Mouse (Mus musculus) left cerebral cortex, adult 2 months (tissue): Measurements from ENCODE around the gene Col26a1. TPM values are rescaled to one million over a fixed set of nuclear protein-coding genes. Genes with fewer than 3 reads are reported as not detected.

Source experiments
- DNase-seq, 2 experiments: peaks; one replicate each; pipeline ENCODE4 v3.0.0; 2021 to 2022; ENCODE audit warnings: low spot score in 2 of 2, mixed read lengths in 1 of 2; ENCODE audit errors: extremely low spot score in 1 of 2
- H3K27ac ChIP-seq: fragments of 200-600 bp; 2 replicates; pipeline ENCODE4 v1.8.1; 2022
- H3K4me3 ChIP-seq: fragments of 200-600 bp; 2 replicates; pipeline ENCODE4 v1.8.1; 2022
- CTCF ChIP-seq: fragments of 200-600 bp; IDR thresholded peaks from 2 replicates; pipeline ENCODE4 v1.8.1; 2022; ENCODE audit warnings: antibody characterized with exemption, mild to moderate bottlenecking, moderate library complexity
- intact Hi-C: fragments of 180-260 bp; cut with DNase I; formaldehyde crosslinking; loops from one replicate; pipeline ENCODE4 v1.15.1; 2025
- total RNA-seq, 2 experiments: library from RNA; stranded (reverse); gene quantifications; 2 replicates each; pipeline ENCODE4 v1.2.3; 2021

Col26a1 gene
- total RNA-seq, 2 experiments from 2014 or later, result 9.4 to 12.8 TPM

GRCm38 (mm10) chr5:136872417-136872816 lies 10.6 kb downstream of the Col26a1 start:
- TF ChIP-seq CTCF, result no peak
- no peak for DNase-seq
- Histone ChIP-seq H3K4me3 (no peak overlapping the region), H3K27ac (no peak overlapping the region)
- intact Hi-C loops, result no loop called here

DNA sequence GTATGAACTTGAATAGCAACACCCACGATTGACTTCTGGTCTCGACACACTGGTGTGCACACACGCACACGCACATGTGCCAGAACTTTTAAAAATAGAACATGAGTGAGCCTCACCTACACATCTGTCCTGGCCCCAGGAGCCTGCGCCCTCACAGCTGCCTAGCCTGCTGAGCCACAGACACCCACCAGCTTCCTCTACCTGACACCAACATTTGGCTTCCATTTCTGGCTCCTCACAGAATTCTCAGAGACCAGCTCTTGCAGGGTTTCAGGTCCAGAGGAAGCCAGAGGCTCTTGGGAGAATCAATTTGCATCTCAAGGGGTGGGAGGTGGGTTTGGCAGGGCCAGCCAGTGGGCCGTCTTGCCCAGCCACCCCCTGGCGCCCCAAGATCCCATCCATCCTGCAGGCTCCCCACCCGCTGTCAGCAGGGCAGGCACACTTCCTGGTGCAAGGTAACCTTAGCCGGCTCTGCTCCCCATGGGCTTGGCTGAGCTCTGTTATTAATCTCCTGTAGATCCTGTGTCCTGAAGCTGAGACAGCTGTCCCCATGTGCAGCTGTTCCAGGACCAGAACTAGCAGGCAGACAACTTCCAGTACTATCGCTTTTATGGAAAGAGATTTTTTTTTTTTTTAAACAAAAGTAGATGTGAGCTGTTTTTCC lies 13.4 kb downstream of the Col26a1 start:
- no peak overlapping the region for H3K27ac ChIP-seq
- H3K4me3 ChIP-seq, result no peak overlapping the region
- no peak for TF ChIP-seq CTCF
- intact Hi-C loops, result no loop called here
- DNase-seq, result no peak

DNA sequence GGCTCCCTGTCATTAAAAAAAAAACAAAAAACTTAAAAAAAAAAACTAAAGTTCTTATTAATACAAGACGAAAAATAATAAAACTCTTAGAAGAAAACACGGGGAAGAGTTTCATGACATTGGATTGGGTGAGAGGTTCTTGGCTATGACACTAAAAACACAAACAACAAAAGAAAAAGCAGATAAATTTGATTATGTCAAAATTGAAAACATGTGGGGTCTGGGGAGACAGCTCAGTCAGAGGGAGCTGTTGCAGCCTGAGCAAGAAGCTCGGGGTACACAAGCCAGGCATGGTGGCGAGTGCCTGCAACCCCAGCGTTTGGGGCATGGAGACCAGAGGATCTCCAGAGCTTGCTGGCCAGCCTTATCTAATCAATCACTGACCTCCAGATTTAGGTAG lies 15.3 kb downstream of the Col26a1 start:
- no peak for TF ChIP-seq CTCF
- Histone ChIP-seq H3K4me3 (no peak overlapping the region), H3K27ac (no peak overlapping the region)
- intact Hi-C loops, result no loop called here
- no peak for DNase-seq

DNA sequence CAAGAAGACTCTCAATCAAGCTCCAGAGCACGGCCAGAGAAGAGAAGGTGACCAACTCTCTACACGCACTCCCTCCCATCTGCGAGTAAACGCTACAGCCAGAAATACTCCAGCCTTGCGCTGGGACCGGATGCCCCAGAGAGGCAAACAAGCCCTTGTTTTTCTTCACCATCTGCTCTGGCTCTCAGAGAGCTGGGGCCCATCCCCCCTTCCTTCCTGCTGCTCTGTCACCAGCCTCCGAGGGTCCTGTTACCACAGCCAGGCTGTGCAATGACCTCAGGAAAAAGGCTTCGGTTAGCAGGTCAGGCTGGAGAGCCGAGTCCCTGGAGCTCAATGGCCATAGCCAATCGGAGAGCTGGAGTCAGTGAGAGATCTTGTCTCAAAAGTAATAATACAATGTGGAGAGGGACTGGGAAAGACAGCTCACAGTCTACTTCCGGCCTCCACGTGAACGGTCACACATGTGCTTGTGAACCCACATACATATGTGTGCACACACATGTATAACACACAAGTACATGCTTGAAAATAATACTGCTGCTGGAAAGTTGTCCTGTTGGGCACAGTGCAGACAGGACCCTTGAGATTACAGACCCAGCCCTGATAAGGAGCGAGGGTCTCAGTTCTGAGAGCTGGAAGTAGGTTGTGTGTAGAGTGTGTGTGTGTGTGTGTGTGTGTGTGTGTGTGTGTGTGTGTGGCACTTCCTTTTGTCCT lies 18.9 kb downstream of the Col26a1 start:
- intact Hi-C loops, result no loop called here
- no peak for TF ChIP-seq CTCF
- no peak overlapping the region for H3K27ac ChIP-seq
- DNase-seq, result peak in 1 of 2 experiments; percentile 15
- no peak overlapping the region for H3K4me3 ChIP-seq

DNA sequence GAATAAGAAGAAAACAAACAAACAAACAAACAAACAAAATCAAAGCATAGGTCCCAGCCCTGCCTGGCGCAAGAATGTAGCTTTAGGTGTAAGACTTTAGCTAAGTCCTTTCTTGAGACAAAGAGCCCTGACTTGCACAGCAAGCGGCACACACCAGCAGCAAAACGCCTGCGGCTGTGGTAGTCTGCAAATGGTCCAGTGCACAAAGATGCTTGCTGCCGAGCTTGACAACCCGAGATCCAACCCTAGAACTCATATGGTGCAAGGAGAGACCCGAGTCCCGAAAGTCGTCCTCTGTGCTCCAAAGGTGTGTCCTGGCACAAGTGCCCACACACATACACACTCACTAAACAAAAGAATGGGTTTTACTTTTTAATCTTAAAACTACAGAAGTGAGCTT lies 19.7 kb downstream of the Col26a1 start:
- no peak for DNase-seq
- intact Hi-C loops, result no loop called here
- H3K27ac ChIP-seq, result no peak overlapping the region
- H3K4me3 ChIP-seq, result no peak overlapping the region
- no peak for TF ChIP-seq CTCF

- Histone ChIP-seq H3K27ac (no peak overlapping the region), H3K4me3 (no peak overlapping the region)
- DNase-seq, result no peak
- intact Hi-C loops, result no loop called here
- no peak for TF ChIP-seq CTCF
Measured at GRCm38 (mm10) chr5:136862806-136863205, 20.2 kb downstream of the Col26a1 start.

DNA sequence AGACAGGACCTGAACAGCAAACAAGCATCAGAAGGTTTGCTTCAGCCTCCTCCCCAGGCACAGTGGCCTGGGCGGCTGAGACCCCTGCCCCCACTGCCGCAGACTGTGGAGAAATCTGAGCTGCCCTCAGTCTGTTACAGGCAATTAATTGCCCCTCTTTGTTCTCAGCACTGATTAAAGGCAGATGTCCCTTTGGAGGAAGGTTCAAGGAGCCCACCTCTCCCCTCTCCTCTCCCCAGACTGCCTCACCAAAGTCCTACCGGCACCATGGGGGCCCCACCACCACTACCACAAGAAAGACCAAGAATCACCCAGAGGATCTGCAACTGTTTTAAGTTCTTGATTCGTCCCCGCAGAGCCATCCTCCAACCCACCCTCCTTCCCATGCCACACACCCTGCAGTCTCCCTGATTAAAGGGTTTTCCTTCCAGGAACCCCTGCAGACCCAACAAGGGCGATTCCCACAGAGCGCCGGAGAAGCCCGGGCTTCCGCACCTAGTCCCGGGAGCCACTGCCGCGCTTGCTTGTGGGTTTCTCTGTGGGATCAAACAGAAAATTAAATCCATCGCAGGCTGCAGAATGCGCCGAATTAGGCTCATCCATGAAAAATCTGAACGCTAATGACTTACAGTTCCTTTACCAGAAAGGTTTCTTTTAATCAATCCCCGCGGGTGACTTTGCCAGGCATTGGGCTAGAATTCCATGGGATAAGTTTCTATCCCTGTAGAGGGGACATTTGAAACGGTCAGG lies 21.6 kb downstream of the Col26a1 start:
- Histone ChIP-seq H3K27ac (no peak overlapping the region), H3K4me3 (no peak overlapping the region)
- intact Hi-C loops, result no loop called here

DNA sequence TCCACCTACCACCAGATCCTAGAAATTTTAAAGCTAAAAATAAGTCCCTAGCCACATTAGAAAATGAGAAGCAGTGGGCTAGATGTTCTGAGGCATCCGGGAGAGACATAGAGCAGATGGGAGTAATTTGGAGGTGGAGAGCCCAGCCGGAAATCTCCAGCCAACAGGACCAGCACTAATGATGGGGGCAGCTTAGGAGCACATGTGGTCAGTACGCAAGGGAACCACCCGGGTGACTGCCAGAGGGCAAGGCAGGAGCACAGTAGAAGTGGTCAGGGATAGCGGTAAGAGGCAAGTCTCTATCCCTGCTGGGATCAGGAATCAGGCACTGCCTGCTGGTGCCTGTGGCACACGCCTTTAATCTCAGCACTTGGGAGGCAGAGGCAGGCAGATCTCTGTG lies 32.3 kb downstream of the Col26a1 start:
- no peak overlapping the region for H3K4me3 ChIP-seq
- DNase-seq, result no peak
- no peak for TF ChIP-seq CTCF
- intact Hi-C loops, result no loop called here
- H3K27ac ChIP-seq, result no peak overlapping the region

More for the DNA sequence above, 21.6 kb downstream of the Col26a1 start:
- DNase-seq, result no peak
- TF ChIP-seq CTCF, result no peak

DNA sequence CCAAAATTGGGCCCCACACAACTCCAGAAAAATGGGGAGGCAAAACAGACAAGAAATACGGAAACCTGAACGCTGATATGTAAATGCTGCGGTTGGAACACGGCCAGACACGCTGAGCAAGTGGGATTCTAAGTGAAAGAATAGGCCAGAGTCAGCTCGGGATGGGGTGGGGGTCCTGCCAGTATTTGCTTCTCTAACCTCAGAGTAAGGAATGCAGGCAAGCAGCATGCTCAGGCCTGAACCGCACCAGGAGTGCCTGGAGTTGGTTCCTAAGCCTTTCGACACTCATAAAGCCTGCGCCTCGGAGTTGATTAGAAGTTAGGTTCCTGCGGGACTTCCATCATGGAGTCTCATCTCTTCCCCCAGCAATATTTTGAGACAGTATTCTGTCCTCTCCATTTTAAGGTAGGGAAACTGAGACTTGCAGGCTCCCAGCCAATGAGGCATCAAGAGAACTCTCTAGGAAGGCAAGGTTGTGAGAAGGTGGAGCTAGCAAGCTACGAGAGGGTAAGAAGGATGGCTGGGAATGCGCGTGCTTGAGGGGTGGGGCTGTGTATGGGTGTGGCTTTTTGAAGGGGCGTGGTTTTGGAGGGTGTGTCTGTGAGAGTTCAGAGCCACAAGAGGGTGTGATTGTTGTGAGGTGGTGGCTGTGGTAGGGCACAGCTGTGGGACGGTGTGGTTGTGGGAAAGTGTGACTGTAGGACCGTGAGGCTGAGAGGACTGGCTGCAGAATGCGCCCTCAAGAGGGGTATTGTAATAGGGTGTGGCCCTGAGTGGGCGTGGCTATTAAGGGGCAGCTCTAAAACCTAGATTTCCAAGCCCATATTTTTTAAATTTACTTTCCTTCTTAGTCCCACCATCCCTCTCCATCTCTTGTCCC lies 36.4 kb downstream of the Col26a1 start:
- intact Hi-C loops, result no loop called here
- Histone ChIP-seq H3K4me3 (no peak overlapping the region), H3K27ac (no peak overlapping the region)
- no peak for TF ChIP-seq CTCF
- no peak for DNase-seq

DNA sequence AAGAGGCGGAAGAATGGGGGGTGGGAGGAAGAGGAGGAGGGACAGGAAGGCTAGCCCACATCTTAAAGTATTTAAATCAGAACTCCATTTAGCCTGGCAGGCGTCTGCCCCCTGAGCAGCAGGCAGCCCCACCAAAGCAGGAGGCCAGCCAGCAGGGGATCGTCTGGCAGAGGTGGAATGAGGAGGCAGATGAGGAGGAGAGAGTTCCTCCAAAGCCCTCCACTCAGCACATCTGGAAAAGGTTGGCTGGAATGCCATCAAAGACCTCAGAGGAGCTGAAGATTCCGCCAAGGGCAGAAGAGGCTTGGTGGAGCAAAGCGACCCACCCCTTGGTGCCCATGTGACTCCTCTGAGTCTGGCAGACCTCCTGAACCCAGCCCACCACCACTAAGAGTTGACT lies 39.1 kb downstream of the Col26a1 start:
- no peak for DNase-seq
- intact Hi-C loops, result no loop called here
- Histone ChIP-seq H3K4me3 (no peak overlapping the region), H3K27ac (no peak overlapping the region)
- TF ChIP-seq CTCF, result no peak

DNA sequence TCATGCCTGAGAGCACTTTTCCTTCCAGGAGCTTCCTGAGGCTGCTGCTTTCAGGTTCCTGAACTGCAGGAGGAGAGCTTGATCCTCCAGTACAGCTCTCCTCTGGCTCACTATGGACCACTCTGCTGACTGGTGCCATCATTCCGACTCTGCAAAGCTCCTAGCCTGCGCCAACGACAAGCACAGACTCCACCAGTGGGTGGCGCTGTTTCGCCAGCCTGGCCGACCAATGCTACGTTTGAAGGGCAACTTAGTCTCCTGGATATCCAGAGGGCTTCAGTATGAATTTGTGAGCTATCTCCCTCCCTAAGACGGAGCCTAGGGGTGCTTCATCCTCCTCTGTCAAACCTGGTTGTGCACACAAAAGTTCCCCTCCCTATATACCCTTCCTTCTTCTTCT lies 43.0 kb downstream of the Col26a1 start:
- intact Hi-C loops, result loop anchor here (2.0 kb wide), 1 partner anchor 41 kb away; no protein-coding TSS in a partner anchor
- Histone ChIP-seq H3K4me3 (no peak overlapping the region), H3K27ac (no peak overlapping the region)
- peak; percentile 17 to 61 for DNase-seq
- TF ChIP-seq CTCF, result peak; percentile 71
